Mouse (Mus musculus): ENCODE measurements at regions not wholly inside any gene's neighbourhood (a gene's known extent, or its start where the extent isn't known, plus 50 kb on each side); places are given as distances from the start of the nearest gene placed in this dataset.
A peak's percentile ranks its signal among the peaks of the same experiment; 100 is the strongest.

- peak; percentile 2 for DNase-seq
Measured at GRCm38 (mm10) chr7:61939971-61940705, 406.2 kb upstream of the Ndn start.

- peak; percentile 11 for DNase-seq
Measured at GRCm38 (mm10) chr7:61982203-61982932, 364.0 kb upstream of the Ndn start.

GRCm38 (mm10) chr7:62026635-62027034, 319.7 kb upstream of the Ndn start:
- DNase-seq, result no peak

GRCm38 (mm10) chr7:62045743-62046451, 300.5 kb upstream of the Ndn start:
- no peak for DNase-seq

GRCm38 (mm10) chr7:62046452-62046809, 299.9 kb upstream of the Ndn start:
- DNase-seq, result no peak

- no peak for DNase-seq
Measured at GRCm38 (mm10) chr7:62078607-62079006, 267.8 kb upstream of the Ndn start.

GRCm38 (mm10) chr7:62085120-62085849, 261.1 kb upstream of the Ndn start:
- no peak for DNase-seq
